Mouse (Mus musculus): Measurements from ENCODE around the gene Gm21698.
"Not testable (repeated sequence)": the region's sequence is repeated elsewhere in the genome, so short reads cannot be mapped to it uniquely, and the experiment has no call there.

- not testable (repeated sequence) for TF ChIP-seq NANOG (IDR thresholded peaks at IDR 0.05; ENCODE audit: borderline replicate concordance, low read length); CTCF (conservative IDR thresholded peaks at IDR 0.05; ENCODE audit: low read length); POU5F1 (IDR thresholded peaks at IDR 0.05; ENCODE audit: borderline replicate concordance, low read length)
These were observed 34.1 kb downstream of the Gm21698 start, which contains the start of gene Gm21671 for GRCm38 (mm10) chr5:25954317-25954716.
